Comparison of ENCODE assay signal across 8 mouse cellular contexts in the genomic region with DNA sequence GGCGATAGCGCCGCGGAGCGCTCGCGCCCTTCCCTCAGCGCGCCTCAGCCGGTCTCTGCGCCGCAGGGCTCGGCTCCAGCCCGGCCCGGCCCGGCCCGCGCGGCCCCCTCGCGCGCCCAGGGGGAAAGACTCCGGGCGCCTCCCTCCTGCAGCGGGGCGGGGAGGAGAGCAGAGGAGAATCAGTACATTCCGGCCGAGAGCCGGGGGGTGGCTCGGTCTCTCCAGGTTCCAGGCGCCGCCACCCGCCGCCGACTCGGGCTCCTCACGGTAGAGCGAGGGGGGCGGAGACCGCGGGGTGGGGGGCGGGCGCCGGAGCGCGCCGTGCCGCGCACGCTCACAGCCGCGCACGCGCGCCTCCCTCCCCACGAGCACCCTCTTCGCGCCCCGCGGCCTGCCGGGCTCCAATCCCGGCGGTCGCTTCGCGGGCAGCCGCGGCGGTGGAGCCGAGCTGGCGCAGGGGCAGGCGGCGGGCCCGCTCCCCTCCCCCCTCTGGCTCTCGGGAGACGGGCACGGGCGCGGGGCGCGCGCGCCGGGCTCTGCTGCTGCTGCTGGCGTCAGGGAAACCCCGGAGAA. TPM values are rescaled to one million over a fixed set of nuclear protein-coding genes. Genes with fewer than 3 reads are reported as not detected.
DNase-seq lines count a peak whose midpoint lies in the region; ATAC-seq and TF ChIP-seq lines count a peak whose summit lies in the region.

A gene (minus strand): TSS at position 283 of the 573 bp plus-strand sequence.

- CTCF ChIA-PET in Patski (lab: Charles Lee) = no interaction called here

- H3K4me1 ChIP-seq in hindbrain, embryonic 14.5 days (replicated peaks; ENCODE audit: control insufficient read depth, insufficient read depth, low read length) = peaks cover 21% of the 10 kb centered on the region

- peak; percentile 80 for ATAC-seq in Patski
- ATAC-seq in hindbrain, embryonic 14.5 days (ENCODE audit: low FRiP score) = peak; percentile 96
- no peak for ATAC-seq in megakaryocyte-erythroid progenitor cell, adult 5-6 weeks (replicated peaks; ENCODE audit: low FRiP score, low TSS enrichment, poor library complexity, severe bottlenecking)

- no peaks in the 10 kb centered on the region for H3K27me3 ChIP-seq in Patski
- no peaks in the 10 kb centered on the region for H3K27me3 ChIP-seq in hindbrain, embryonic 14.5 days (ENCODE audit: control insufficient read depth, insufficient read depth, low read length)

- peak; percentile 30 for DNase-seq in Patski (ENCODE audit: low read depth, low spot score)
- peak; percentile 94 to 97 for DNase-seq in cerebellum, postnatal 14 days
- peak; percentile 92 to 94 for DNase-seq in frontal cortex, postnatal 36 days (ENCODE audit: low spot score in 2 of 2)
- peak; percentile 91 for DNase-seq in hindbrain, embryonic 14.5 days (ENCODE audit: low spot score)
- peak; percentile 94 to 95 for DNase-seq in layer of hippocampus, postnatal 36 days
- peak; percentile 89 for DNase-seq in lung, postnatal 14 days
- peak; percentile 96 for DNase-seq in right cerebral cortex, postnatal 25 days

- no peak for TF ChIP-seq CTCF in Patski (IDR thresholded peaks at IDR 0.05)

- under 1% methylated on average over 38 of the region's 86 CpGs for WGBS in hindbrain, embryonic 14.5 days

- no peaks in the 10 kb centered on the region for H3K36me3 ChIP-seq in hindbrain, embryonic 14.5 days (replicated peaks; ENCODE audit: control insufficient read depth, insufficient read depth)

- peak within 1 kb of the TSS; percentile 99 for H3K4me3 ChIP-seq in hindbrain, embryonic 14.5 days (replicated peaks; ENCODE audit: low read length)

- H3K27ac ChIP-seq in hindbrain, embryonic 14.5 days = peak within 1 kb of the TSS; percentile 99

- H3K4me2 ChIP-seq in hindbrain, embryonic 14.5 days (replicated peaks) = peak within 1 kb of the TSS; percentile 84

- POLR2A ChIA-PET in Patski (lab: Charles Lee) = interaction anchor here (1.4 kb wide), 1 partner anchor 40 kb away, joined by 3 read pairs; no protein-coding TSS in a partner anchor

- peak within 1 kb of the TSS; percentile 93 for H3K9ac ChIP-seq in hindbrain, embryonic 14.5 days

- in situ Hi-C loops in Patski (cut with MboI; ENCODE audit: low pct_unique_long_range_greater_than_20kb) = no loop called here

- no peaks in the 10 kb centered on the region for H3K9me3 ChIP-seq in hindbrain, embryonic 14.5 days (ENCODE audit: control insufficient read depth, low read length)

RNA-seq across cellular contexts. Expression of the gene that starts here (rescaled TPM):
- 49.0 TPM for polyA plus RNA-seq in Patski (2021)
- 62.1 and 66.9 TPM in 2 replicates for polyA plus RNA-seq in hindbrain, embryonic 14.5 days (2014; fragmentation: Nextera tagmentation; extraction: Ambion mirVana)
- 10 to 100 TPM; 80.2 to 80.9 TPM for total RNA-seq in layer of hippocampus, postnatal 36 days (2021)
- not detected in 2 replicates for total RNA-seq in megakaryocyte-erythroid progenitor cell, adult 5-6 weeks (2014; fragmentation: Nextera tagmentation)
- total RNA-seq in megakaryocyte-erythroid progenitor cell, adult 5-6 weeks (2017) = not detected in 2 replicates

Comparison
In these comparisons a context has a peak if more than half of its experiments do, and no peak if none do; other contexts are left out.
1. RNA of the gene that starts here (total RNA-seq): 80.2 to 80.9 TPM in layer of hippocampus, postnatal 36 days; not detected in megakaryocyte-erythroid progenitor cell, adult 5-6 weeks; every median in the first group is over 10 times any median in the second.
2. DNase-seq: peak in every context shown above with its lines; median percentile 96 in right cerebral cortex, postnatal 25 days; 96 in cerebellum, postnatal 14 days; 94 in layer of hippocampus, postnatal 36 days; 93 in frontal cortex, postnatal 36 days; 91 in hindbrain, embryonic 14.5 days; 89 in lung, postnatal 14 days; 30 in Patski.